Mouse (Mus musculus) olfactory bulb, adult 2 months (tissue): Measurements from ENCODE around the gene Sdr9c7.

Experiments used
- CTCF ChIP-seq: fragments of 200-500 bp; IDR thresholded peaks from 2 replicates; pipeline ENCODE4 v1.5.1; 2012; ENCODE audit warnings: low read depth, mild to moderate bottlenecking, low read length, moderate library complexity; ENCODE audit not compliant: insufficient read depth
- POLR2A ChIP-seq: fragments of 200-500 bp; IDR thresholded peaks from 2 replicates; pipeline ENCODE4 v1.6.1; 2012; ENCODE audit warnings: mild to moderate bottlenecking, low read depth, low read length, moderate library complexity; ENCODE audit not compliant: insufficient read depth

- TF ChIP-seq POLR2A (no peak), CTCF (no peak)
These were observed 3.4 kb downstream of the Sdr9c7 start for GRCm38 (mm10) chr10:127901751-127902150.
